Mouse (Mus musculus): Measurements from ENCODE around the gene Cdh26.
A peak's percentile ranks its signal among the peaks of the same experiment; 100 is the strongest.

The Cdh26 gene

DNA sequence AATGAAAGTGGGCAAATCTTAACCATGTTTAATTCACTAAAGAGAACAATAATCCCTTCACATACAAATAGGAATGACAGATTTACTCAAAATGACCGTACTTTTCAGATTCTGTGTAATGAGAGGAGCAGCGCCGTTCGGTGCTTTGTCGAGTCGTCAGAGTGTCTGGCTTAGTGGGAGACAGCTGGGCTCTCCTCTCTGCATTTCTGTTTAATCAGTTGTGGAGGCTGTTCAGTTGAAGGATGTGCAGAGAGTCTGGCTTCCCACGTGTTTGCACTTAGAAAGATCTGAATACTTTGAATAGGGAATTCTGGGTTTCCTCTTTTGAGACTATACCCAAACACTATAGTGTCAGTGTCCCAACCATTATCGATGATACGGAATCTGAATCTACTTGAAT is 7.0 kb downstream of the Cdh26 start:
- no peak for DNase-seq (ENCODE audit: low spot score in 2 of 2)

DNA sequence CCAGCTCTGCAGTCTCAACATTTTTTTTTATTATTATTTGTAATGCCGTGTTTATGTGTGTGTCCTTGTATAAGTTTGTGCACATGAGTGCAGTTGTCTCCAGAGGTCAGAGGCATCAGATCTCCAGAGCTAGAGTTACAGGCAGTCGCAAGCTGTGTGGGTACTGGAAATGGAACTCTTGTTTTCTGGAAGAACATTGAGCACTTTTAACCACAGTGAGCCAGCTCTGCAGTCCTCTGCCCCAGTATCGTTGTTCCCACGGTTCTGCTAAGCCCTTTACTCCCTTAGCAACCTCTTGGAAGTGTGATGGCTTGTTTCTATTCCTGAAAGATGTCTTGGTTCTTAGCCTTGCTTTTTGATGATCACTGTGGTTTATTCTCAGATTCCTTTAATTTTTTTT is 19.1 kb downstream of the Cdh26 start:
- no peak for DNase-seq (ENCODE audit: low spot score in 2 of 2)

DNA sequence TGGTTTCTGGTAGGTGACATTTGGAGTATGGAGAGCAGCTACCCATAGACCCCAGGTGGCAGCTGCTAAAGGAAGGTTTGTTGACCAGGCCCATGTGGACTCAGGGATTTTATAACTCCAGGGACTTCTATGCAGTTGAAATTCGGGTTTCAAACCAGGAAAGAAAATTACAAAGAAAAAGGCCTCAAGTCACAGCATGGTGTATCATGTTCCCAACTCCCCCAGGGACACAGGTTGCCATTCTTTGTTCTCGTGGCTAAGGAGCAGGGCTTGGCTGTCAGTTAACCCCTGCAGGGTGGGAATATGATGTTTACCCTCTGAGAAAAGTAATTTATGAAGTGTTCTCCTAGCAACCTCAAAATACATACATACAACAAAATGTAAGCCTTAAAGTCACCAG is 19.9 kb downstream of the Cdh26 start:
- no peak for DNase-seq (ENCODE audit: low spot score in 2 of 2)

DNA sequence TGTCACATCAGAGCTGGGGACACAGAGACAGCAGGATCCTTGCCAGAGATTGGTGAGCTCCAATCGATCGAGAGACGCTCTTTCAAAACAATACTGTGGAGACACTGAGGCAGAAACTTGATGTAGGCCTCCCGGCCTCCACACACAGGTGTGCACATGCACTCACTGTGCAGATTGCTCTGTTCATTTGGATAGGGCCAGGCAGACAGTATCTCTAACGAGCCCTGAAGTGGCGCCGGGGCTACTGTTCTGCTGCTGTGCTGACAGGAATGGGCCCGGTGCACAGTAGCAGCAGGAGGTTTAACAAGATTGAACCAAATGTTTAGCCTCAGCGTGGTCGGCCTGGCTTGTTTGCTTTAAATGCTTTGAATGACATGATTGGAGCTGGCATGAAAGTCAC is 20.6 kb downstream of the Cdh26 start:
- DNase-seq (ENCODE audit: low spot score in 2 of 2): no peak

DNA sequence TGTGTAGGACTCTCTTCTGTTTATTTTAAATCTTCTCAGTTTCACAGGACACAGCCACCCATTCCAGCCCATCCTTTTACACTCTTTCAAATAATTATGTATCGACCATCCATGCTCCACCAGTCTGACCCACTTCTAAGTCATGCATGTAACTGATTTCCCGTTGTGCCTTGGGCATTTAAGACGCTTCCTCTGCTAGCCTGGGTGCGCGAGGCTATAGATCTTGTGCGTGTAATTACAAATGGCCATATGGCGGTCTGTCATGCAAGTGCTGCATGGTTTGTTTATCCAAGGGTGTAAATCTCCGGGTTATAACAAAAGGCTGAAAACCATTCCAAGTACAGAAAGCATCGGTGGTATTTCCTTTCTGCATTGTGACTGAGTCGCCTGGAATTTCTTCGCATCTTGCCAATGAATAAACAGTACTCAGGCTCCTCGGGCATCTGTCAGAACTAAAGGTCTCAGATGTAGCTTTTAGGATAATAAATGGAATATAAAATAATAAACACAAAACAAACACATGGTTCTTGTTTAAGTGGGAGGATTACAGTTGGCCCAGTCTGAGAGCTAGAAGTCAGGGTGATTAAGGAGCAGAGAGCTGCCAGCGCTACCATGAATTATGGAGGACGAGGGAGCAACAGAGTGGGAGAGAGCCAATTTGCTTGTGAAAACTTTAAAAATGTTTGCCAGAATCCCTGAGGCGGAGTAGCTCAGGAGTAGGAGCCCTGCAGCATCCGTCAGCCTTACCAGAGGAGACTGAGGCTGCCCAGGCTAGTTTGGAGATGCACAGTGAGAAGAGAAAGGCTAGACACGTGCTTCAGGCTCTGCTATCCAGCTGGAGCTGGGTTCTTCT is 24.6 kb downstream of the Cdh26 start:
- DNase-seq (ENCODE audit: low spot score in 2 of 2): no peak

DNA sequence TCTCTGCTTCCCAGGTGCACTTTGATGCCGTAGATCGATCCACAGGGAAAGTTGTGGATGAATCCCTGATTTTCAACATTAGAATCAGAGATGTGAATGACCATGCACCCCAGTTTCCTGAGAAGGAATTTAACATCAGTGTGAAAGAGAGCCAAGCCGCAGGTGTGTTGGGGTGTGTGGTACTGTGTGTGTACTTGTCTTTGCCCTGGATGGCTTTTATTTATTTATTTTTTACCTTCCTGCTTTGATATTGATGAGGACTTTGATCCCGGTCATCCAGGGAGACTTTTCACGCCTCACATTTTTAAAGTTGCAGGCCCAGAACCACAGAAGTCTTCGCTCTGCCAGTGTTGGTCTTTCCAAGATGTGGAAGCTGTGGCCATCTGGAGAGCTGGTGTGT is 27.1 kb downstream of the Cdh26 start:
- DNase-seq (ENCODE audit: low spot score in 2 of 2): no peak

DNA sequence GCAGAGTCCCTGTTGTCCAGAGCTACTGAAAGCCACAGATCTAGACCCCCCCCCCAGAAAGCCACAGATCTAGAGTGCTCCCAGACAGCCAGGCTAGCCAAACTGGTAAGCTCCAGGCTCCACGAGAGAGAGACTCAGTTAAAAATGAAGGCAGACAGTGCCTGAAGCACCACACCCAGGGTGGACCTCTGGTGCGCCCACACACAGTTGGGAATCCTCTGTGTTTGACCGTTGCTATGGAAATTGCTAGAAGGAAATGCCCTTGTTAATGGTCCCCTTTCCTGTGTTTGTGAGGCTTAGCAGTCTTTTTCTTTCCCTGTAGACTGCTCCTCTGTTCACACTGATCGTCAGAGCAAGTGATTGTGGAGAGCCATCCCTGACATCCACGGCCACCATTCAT is 30.0 kb downstream of the Cdh26 start:
- DNase-seq (ENCODE audit: low spot score in 2 of 2): no peak

DNA sequence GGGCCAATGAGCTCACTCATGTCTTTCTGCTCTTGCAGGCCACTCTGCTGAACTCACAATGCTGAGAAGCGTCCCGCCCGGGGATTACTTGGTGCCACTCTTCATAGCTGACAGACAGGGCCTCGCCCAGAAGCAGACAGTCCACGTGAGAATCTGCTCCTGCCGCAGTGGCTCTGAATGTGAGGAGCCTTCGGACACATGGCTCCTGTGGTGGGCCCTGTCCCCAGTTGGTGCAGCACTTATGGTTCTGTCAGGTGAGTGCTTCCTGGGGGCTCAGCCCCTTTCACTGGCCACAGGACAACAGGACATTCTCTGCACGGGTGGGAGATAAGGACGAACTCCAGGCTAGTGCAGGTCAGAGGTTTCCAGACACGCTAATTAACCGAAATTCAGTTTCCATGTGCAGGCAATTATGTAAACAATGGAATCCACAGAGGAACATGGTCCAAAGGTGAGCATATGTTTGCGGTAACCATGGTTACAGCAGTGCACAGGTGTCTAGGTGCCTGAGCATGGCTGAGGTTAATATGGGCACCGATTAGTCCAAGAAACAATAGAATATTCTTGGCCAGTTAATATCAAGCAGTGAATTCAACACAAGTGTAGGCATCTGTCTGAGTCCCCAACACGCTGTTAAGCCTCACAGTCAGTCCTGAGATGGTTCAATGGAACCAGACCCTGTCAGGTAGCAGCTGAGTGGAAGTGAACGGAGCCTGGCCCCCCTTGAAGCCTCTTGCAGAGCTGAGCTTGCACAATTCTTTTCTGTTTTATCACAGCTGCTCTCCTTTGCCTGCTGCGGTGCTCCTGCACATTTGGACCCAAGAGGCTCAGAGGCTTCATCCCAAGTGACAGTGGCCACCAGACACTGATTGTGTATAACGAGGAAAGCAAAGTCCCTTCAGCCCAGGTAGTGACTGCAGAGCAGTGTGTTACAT is 41.5 kb downstream of the Cdh26 start:
- DNase-seq (ENCODE audit: low spot score in 2 of 2): no peak

DNA sequence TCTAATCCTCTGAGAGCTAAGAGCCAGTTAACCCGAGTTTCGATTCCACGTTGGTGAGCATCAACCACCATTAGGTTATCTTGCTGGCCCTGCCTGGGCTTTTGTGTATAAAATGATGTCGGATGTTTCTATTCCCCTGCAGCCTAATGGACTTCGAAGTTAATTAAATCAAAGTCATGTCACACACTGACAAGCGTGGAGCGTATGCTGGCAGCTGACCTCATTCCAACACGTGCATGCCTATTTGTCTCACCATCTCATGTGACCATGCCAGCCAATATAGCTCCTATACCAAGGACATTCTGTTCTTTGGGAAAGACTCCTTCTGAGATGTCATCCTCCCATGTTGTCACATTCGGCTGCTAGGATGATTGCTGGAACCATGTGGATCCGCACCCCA is 43.6 kb downstream of the Cdh26 start:
- no peak for DNase-seq (ENCODE audit: low spot score in 2 of 2)

DNA sequence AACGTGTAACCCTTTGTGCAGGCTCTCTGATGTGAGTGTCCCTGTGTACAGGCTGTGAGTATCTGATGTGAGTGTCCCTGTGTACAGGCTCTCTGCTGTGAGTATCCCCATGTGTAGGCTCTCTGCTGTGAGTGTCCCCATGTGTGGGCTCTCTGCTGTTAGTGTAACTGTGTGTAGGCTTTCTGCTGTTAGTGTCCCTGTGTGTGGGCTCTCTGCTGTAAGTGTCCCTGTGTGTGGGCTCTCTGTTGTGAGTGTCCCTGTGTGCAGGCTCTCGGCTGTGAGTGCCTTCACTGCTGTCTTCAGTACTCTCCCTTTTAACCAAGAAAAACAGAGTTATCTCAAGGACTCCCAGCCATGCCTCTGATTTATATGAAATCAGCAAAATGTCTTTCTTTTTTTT is 46.9 kb downstream of the Cdh26 start:
- DNase-seq (ENCODE audit: low spot score in 2 of 2): no peak

DNA sequence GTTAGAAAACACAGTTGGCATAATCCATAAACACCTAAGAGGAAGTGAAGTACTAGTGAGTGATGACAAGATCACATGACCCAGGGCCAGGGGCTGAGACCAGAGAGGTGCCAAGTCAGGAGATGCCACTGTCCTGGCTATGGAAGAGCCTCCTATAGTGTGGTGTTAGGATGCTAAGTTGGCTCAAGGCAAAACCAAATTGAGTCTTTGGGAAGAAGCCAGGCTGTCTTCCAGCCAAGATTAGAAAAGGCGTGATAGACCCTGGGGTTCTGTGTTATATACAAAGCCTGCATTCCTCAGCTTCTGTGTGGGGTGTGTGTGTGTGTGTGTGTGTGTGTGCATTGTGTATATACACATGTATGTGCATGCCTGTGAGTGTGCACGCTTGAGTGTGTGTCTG is 48.7 kb downstream of the Cdh26 start:
- no peak for DNase-seq (ENCODE audit: low spot score in 2 of 2)

DNA sequence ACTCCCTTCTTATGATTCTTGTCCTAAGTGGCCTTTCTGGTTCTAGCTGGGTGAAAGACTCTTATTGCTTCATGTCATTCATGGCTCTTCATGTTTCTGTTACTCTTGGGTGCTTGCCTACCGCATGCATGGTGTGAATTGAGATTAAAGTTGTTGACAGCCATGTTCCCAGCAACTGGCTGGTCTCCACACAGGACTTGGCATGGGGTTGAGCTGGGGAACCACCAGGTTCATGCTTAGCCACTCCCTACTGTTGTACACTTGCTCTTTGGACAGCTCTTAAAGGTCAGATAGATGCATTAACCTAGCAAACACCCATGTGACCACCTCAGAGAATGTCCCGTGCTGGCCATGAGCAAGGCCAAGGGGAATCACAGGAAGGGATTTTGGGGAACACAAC is 50.6 kb downstream of the Cdh26 start:
- no peak for DNase-seq (ENCODE audit: low spot score in 2 of 2)

DNA sequence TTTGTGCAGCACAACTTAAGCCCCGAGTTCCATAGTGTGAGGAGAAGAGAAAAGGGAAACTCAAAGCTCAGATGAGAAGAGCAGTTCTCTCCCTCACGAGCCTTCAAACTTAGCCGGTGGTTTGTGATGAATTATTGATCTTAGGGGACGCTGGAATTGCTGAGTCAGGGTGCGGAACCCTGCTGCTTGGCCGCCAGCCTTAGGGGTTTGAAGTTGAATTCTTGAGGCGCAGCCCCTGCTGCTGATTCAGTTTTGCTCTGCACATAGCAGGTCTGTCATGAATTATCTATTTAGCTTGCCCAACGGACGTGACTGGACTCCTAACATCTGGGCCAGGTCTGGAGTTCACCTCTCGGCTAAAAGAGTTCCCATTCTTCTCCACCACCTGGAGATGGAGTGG is 53.1 kb downstream of the Cdh26 start:
- DNase-seq (ENCODE audit: low spot score in 2 of 2): no peak

DNA sequence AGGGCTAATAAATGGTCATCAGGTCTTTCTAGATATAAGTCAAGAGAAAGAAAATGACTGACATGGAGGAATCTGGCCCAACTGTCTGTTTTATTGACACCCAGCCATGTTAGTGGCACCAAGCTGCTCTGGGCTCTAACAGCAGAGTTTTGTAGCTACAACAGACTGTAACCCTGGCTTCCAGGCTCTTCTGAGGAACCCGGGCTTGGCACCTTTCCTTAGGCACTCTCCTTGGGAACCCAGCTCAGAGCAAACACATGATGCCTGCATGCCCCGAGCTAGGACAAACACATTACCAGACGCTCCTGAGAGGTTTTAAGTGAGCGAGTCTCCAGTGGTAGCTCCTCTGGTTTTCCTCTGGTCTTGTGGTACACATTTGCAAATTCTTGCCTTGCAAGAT is 57.9 kb downstream of the Cdh26 start:
- DNase-seq (ENCODE audit: low spot score in 2 of 2): no peak

DNA sequence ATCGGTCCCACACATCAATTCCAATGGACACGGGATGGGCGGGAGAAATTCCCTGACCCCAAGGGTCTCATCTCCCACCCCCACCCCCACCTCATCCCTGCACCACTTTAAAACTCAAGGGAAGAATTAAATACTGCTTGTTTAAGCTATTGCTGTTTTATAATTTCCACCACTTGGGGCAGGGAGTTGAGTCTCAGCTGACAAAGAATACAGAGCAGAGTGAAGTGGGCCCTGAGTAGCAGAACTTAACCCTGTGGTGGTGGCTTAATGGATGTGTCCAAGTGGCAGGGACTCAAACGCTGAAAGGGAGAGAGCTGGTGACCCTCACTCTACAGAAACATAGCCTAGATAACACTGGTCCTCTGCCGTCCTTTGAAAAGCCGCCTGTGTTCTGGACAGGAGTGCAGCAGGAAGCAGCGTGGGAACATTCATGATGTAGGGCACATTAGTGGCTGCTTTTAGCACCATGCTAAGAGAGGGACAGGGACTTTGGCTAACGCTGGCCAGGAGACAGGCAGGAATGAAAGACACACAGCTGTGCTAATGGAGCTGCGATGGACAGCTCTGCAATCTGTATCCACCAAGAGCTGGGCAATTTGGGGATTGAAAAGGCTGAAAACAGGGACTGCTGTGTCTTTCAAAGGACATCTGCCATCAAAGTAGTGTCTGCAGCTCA is 60.1 kb downstream of the Cdh26 start:
- no peak for DNase-seq (ENCODE audit: low spot score in 2 of 2)

DNA sequence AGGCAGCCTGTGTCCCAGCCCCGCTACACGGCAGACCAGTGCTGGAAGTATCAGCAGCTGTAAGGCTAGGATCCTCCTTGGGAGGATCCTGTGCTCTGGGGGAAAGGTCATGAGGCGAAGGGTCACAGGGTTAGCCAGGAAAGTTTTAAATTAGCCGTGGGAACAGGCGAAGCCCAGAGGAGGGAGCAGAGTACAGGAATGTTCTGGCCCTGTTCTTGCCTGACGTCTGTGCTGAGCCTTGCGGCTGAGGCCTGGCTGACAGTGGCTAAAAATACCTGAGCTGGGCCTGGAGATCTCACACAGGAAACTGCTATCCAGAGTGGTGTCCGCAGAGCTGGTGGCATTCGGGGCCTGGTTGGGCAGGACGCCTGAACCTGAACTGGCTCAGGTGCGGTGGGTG is 63.7 kb downstream of the Cdh26 start:
- DNase-seq (ENCODE audit: low spot score in 2 of 2): no peak

DNA sequence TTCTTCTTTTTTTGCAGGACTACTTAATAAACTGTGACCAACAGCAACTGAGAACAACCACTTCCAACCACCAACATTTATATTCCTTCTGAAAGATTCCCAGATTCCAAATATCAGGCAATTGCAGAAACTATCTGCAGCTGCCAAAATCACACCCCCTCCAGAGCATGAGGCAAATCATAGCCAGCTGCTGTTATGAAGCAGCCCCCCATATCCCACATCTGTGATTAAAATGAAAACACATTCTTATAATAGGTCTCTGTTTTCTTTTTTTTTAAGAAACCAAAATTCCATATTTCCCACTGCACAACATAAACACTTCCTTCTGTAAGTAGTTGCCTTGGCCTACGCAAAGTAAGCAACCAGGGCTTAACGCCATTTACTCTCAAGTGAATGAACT is 65.5 kb downstream of the Cdh26 start:
- DNase-seq (ENCODE audit: low spot score in 2 of 2): no peak

DNA sequence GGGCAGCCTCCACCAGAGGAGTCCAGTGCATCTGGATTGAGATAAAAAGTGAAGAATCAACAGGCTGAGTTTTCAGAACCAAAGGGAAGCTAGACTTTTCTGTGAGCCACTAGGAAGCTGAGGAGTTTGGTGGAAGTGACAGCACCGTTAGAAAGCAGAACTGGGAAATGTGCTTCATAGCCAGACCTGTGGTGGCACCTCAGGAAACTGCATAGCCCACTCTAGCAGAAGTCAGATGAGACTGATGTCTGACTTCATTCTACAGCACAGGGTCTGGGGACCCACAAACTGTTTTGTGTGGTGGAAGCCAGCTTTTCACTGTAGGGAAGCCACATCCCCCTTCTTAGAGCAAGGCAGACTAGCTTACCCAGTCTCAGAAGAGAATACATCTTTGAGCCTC is 67.6 kb downstream of the Cdh26 start:
- DNase-seq (ENCODE audit: low spot score in 2 of 2): no peak

DNA sequence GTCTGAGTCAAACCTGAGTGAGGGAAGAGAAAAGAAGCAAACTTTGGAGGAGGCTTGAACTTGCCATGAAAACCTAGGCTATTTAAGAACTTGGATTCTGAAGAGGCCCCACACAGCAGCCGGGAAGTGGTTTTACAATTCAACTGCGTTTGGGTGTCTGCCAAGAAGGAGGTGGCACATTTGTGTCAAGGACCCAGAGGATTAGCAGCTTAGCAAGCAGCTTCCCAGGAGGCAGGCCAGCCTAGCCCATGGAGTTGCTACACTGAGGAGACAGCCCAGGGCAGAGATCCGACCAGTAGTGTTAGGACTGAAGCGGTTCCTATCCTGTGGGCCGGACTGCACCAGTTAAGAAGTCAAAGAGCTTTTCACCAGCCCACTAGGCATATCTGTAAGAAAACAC is 68.1 kb downstream of the Cdh26 start:
- DNase-seq (ENCODE audit: low spot score in 2 of 2): no peak

DNA sequence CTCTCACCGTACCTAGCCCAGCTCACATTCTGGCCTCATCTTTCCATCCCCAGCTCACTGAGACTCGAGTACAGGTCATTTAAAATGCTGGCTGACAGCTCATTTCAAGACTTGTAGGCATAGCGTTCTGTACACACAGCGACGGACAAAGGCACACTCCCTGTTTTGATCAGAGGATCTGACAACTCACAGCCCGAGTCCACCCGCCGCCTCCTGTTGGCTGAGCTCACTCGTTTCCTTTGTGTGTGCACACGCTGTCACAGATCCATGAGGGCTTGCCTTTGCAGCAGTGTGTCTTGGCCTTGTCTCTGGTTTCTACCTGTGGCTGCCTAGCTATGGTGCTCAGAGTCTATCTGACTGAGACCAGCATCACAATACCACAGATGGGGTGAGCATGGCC is 72.1 kb downstream of the Cdh26 start:
- DNase-seq (ENCODE audit: low spot score in 2 of 2): no peak

DNA sequence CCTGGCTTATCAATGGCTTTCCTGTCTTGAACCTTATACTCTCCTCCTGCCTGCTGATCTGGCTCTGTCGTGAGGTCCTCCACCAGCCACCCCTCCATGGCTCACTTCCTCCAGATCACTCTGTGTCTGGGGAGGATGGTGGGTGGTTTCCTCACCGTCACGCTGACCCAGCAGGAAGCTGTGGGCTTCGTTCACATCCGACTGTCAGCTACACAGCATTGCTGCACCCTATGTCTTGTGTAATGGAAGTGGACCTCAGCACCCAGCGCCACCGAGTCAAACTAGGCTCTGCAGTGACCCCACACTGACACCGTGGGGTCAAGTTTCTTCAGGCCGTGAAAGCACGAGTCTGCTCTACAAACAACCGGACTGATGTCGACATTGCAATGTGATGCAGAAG is 75.7 kb downstream of the Cdh26 start:
- DNase-seq (ENCODE audit: low spot score in 2 of 2): peak; percentile 34 to 53

DNA sequence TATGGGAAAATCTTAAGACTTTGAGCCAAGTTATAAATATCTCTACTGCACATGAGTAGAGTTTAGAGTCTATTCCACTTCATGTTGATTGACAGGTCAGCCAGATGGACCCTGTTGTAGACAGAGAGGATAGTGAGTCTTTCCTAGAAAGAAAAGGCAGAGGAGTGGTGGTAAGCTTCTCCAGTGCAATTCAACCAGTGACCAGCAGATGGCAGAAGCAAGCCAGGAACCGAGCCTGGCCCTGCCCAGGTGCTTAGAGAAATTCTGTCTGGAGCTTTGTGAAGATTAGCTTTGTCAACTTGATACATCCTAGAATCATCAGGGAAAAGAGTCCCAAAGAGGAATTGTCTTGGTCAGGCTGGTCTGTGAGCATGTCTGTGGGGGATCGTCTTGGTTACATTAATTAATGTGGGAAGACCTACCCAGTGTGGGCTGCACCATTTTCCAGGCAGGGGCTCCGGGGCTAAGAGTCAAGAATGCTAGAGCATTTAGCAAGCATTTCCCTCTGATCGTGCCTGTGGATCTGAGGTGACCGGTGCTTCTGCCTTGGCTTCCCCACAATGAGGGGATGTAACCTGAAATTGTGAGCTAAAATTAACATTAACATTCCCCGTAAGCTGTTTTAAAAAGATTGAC is 77.2 kb downstream of the Cdh26 start:
- peak; percentile 34 to 80 for DNase-seq (ENCODE audit: low spot score in 2 of 2)
